Mouse (Mus musculus): ENCODE measurements around the gene Olfr159. TPM values are rescaled to one million over a fixed set of nuclear protein-coding genes. Genes with fewer than 3 reads are reported as not detected.

The Olfr159 gene
- polyA plus RNA-seq, 1 experiment from 2014 or later = not detected

GRCm38 (mm10) chr4:43726228-43726993 is 44.4 kb downstream of the Olfr159 start:
- Histone ChIP-seq H3K9me3 (ENCODE audit: control insufficient read depth, low read length) (no peaks in the 10 kb centered on the region), H3K27me3 (ENCODE audit: control insufficient read depth, insufficient read depth, low read depth, low read length) (no peaks in the 10 kb centered on the region), H3K36me3 (ENCODE audit: control insufficient read depth, insufficient read depth, low read length) (no peaks in the 10 kb centered on the region), H3K27ac (ENCODE audit: low read length) (peak overlapping the region; percentile 50), H3K4me1 (replicated peaks; ENCODE audit: control insufficient read depth, insufficient read depth, low read length) (peaks cover 48% of the 10 kb centered on the region), H3K4me3 (ENCODE audit: low read length) (no peak overlapping the region), H3K4me2 (ENCODE audit: low read depth, low read length) (no peak overlapping the region), H3K9ac (ENCODE audit: low read length) (no peak overlapping the region)
- no peak; the same call in 1 of the 2 replicates for ATAC-seq (ENCODE audit: low read depth)
- 44% methylated on average over 12 of the region's 12 CpGs for WGBS

- 21% methylated on average over 1 of the region's 1 CpGs for WGBS
- Histone ChIP-seq H3K27ac (ENCODE audit: low read length) (no peak overlapping the region), H3K36me3 (ENCODE audit: control insufficient read depth, insufficient read depth, low read length) (no peaks in the 10 kb centered on the region), H3K4me3 (ENCODE audit: low read length) (no peak overlapping the region), H3K4me1 (replicated peaks; ENCODE audit: control insufficient read depth, insufficient read depth, low read length) (peaks cover 36% of the 10 kb centered on the region), H3K4me2 (ENCODE audit: low read depth, low read length) (no peak overlapping the region), H3K9ac (ENCODE audit: low read length) (no peak overlapping the region), H3K27me3 (ENCODE audit: control insufficient read depth, insufficient read depth, low read depth, low read length) (no peaks in the 10 kb centered on the region), H3K9me3 (ENCODE audit: control insufficient read depth, low read length) (no peaks in the 10 kb centered on the region)
- no peak for ATAC-seq (ENCODE audit: low read depth)
Observed at GRCm38 (mm10) chr4:43724764-43725163, 46.0 kb downstream of the Olfr159 start.

- Histone ChIP-seq H3K27me3 (ENCODE audit: control insufficient read depth, insufficient read depth, low read depth, low read length) (no peaks in the 10 kb centered on the region), H3K4me3 (ENCODE audit: low read length) (no peak overlapping the region), H3K4me2 (ENCODE audit: low read depth, low read length) (no peak overlapping the region), H3K36me3 (ENCODE audit: control insufficient read depth, insufficient read depth, low read length) (no peaks in the 10 kb centered on the region), H3K4me1 (replicated peaks; ENCODE audit: control insufficient read depth, insufficient read depth, low read length) (peaks cover 10% of the 10 kb centered on the region), H3K27ac (ENCODE audit: low read length) (no peak overlapping the region), H3K9ac (ENCODE audit: low read length) (no peak overlapping the region), H3K9me3 (ENCODE audit: control insufficient read depth, low read length) (no peaks in the 10 kb centered on the region)
- ATAC-seq (ENCODE audit: low read depth) = no peak
- 84% methylated on average over 4 of the region's 4 CpGs for whole genome bisulfite sequencing
Observed at GRCm38 (mm10) chr4:43722191-43722590, 48.6 kb downstream of the Olfr159 start.

- no peak for ATAC-seq (ENCODE audit: low read depth)
- no peak overlapping the region for H3K4me2 ChIP-seq (ENCODE audit: low read depth, low read length)
- H3K36me3 ChIP-seq (ENCODE audit: control insufficient read depth, insufficient read depth, low read length) = no peaks in the 10 kb centered on the region
- no peak overlapping the region for H3K9ac ChIP-seq (ENCODE audit: low read length)
- H3K27ac ChIP-seq (ENCODE audit: low read length) = no peak overlapping the region
- no peaks in the 10 kb centered on the region for H3K9me3 ChIP-seq (ENCODE audit: control insufficient read depth, low read length)
- no peaks in the 10 kb centered on the region for H3K27me3 ChIP-seq (ENCODE audit: control insufficient read depth, insufficient read depth, low read depth, low read length)
- H3K4me1 ChIP-seq (replicated peaks; ENCODE audit: control insufficient read depth, insufficient read depth, low read length) = no peaks in the 10 kb centered on the region
- H3K4me3 ChIP-seq (ENCODE audit: low read length) = no peak overlapping the region
- 41% methylated on average over 14 of the region's 16 CpGs for WGBS
Observed at GRCm38 (mm10) chr4:43720491-43721228, 50.1 kb downstream of the Olfr159 start.

Other genes with a start within 250 kb of the Olfr159 start
- gene Tpm2, start 247.2 kb downstream of the Olfr159 start, polyA plus RNA-seq (2015; fragmentation: Nextera tagmentation; extraction: Ambion mirVana) = 203 and 218 TPM in 2 replicates
- gene Creb3, start 208.7 kb downstream of the Olfr159 start, polyA plus RNA-seq (2015; fragmentation: Nextera tagmentation; extraction: Ambion mirVana) = 69.5 and 70.9 TPM in 2 replicates
- gene Tln1, start 208.3 kb downstream of the Olfr159 start, polyA plus RNA-seq (2015; fragmentation: Nextera tagmentation; extraction: Ambion mirVana) = 68.7 and 84.9 TPM in 2 replicates
- 23.1 and 25.0 TPM in 2 replicates for gene Rgp1, start 192.3 kb downstream of the Olfr159 start, polyA plus RNA-seq (2015; fragmentation: Nextera tagmentation; extraction: Ambion mirVana)
- gene Gba2, start 192.1 kb downstream of the Olfr159 start, polyA plus RNA-seq (2015; fragmentation: Nextera tagmentation; extraction: Ambion mirVana) = 21.0 and 21.3 TPM in 2 replicates
- 0.38 and 1.1 TPM in 2 replicates for gene Msmp, start 186.5 kb downstream of the Olfr159 start, polyA plus RNA-seq (2015; fragmentation: Nextera tagmentation; extraction: Ambion mirVana)
- gene Npr2, start 139.1 kb downstream of the Olfr159 start, polyA plus RNA-seq (2015; fragmentation: Nextera tagmentation; extraction: Ambion mirVana) = 11.1 and 11.6 TPM in 2 replicates
- gene Spag8, start 117.4 kb downstream of the Olfr159 start, polyA plus RNA-seq (2015; fragmentation: Nextera tagmentation; extraction: Ambion mirVana) = 9.0 and 9.6 TPM in 2 replicates
- gene Hint2, start 114.5 kb downstream of the Olfr159 start, polyA plus RNA-seq (2015; fragmentation: Nextera tagmentation; extraction: Ambion mirVana) = 120 and 127 TPM in 2 replicates
- gene Tmem8b, start 102.0 kb downstream of the Olfr159 start, polyA plus RNA-seq (2015; fragmentation: Nextera tagmentation; extraction: Ambion mirVana) = 4.8 and 5.4 TPM in 2 replicates
- gene Fam221b, start 101.9 kb downstream of the Olfr159 start, polyA plus RNA-seq (2015; fragmentation: Nextera tagmentation; extraction: Ambion mirVana) = 2.2 and 2.8 TPM in 2 replicates
- not detected in 2 replicates for gene Olfr70, start 70.2 kb downstream of the Olfr159 start, polyA plus RNA-seq (2015; fragmentation: Nextera tagmentation; extraction: Ambion mirVana)
- gene Olfr71, start 60.8 kb downstream of the Olfr159 start, polyA plus RNA-seq (2015; fragmentation: Nextera tagmentation; extraction: Ambion mirVana) = 0.08 and 0.16 TPM in 2 replicates
- 2.0 and 2.9 TPM in 2 replicates for gene Hrct1, start 43.8 kb downstream of the Olfr159 start, polyA plus RNA-seq (2015; fragmentation: Nextera tagmentation; extraction: Ambion mirVana)
- 1.2 and 2.1 TPM in 2 replicates for gene Spaar, start 41.0 kb downstream of the Olfr159 start, polyA plus RNA-seq (2015; fragmentation: Nextera tagmentation; extraction: Ambion mirVana)
- gene Olfr156, start 52.9 kb upstream of the Olfr159 start, polyA plus RNA-seq (2015; fragmentation: Nextera tagmentation; extraction: Ambion mirVana) = not detected in 2 replicates
- not detected in 2 replicates for gene Olfr157, start 69.2 kb upstream of the Olfr159 start, polyA plus RNA-seq (2015; fragmentation: Nextera tagmentation; extraction: Ambion mirVana)
- gene Olfr155, start 80.6 kb upstream of the Olfr159 start, polyA plus RNA-seq (2015; fragmentation: Nextera tagmentation; extraction: Ambion mirVana) = not detected in 2 replicates
- 24.1 and 25.2 TPM in 2 replicates for gene Reck, start 104.5 kb upstream of the Olfr159 start, polyA plus RNA-seq (2015; fragmentation: Nextera tagmentation; extraction: Ambion mirVana)
- 57.8 and 59.6 TPM in 2 replicates for gene Glipr2, start 186.4 kb upstream of the Olfr159 start, polyA plus RNA-seq (2015; fragmentation: Nextera tagmentation; extraction: Ambion mirVana)
- not detected in 2 replicates for gene Ccin, start 212.5 kb upstream of the Olfr159 start, polyA plus RNA-seq (2015; fragmentation: Nextera tagmentation; extraction: Ambion mirVana)
- gene Clta, start 233.4 kb upstream of the Olfr159 start, polyA plus RNA-seq (2015; fragmentation: Nextera tagmentation; extraction: Ambion mirVana) = 186 and 199 TPM in 2 replicates

All from lung, embryonic 16.5 days (tissue).